Mouse (Mus musculus) neural tube, embryonic 12.5 days (tissue): ENCODE measurements around the gene Ppia. TPM values are rescaled to one million over a fixed set of nuclear protein-coding genes. Genes with fewer than 3 reads are reported as not detected.
"Not testable (repeated sequence)": the region's sequence is repeated elsewhere in the genome, so short reads cannot be mapped to it uniquely, and the experiment has no call there.

Source experiments
- ATAC-seq: fragments of 200-750 bp; cut with Nextera tagmentation; 2 replicates; pipeline ENCODE4 v1.8.0; 2017; ENCODE audit warnings: low read depth, mild to moderate bottlenecking, moderate TSS enrichment, moderate library complexity; ENCODE audit not compliant: low FRiP score
- H3K27ac ChIP-seq: fragments of 300-500 bp; sonication (generic); 2 replicates; pipeline ENCODE4 v1.5.1; 2016
- H3K27me3 ChIP-seq: fragments of 300-500 bp; sonication (generic); replicated peaks from 2 replicates; pipeline ENCODE4 v1.6.1; 2016; ENCODE audit warnings: mild to moderate bottlenecking
- H3K36me3 ChIP-seq: fragments of 300-500 bp; sonication (generic); 2 replicates; pipeline ENCODE4 v1.6.1; 2016; ENCODE audit warnings: mild to moderate bottlenecking
- H3K4me1 ChIP-seq: fragments of 300-500 bp; sonication (generic); 2 replicates; pipeline ENCODE4 v1.6.1; 2016
- H3K4me2 ChIP-seq: fragments of 300-500 bp; sonication (generic); replicated peaks from 2 replicates; pipeline ENCODE4 v1.6.1; 2016; ENCODE audit warnings: mild to moderate bottlenecking
- H3K4me3 ChIP-seq: fragments of 300-500 bp; sonication (generic); 2 replicates; pipeline ENCODE4 v1.5.1; 2016
- H3K9ac ChIP-seq: fragments of 300-500 bp; sonication (generic); 2 replicates; pipeline ENCODE4 v1.6.1; 2016; ENCODE audit warnings: mild to moderate bottlenecking
- H3K9me3 ChIP-seq: fragments of 300-500 bp; sonication (generic); 2 replicates; pipeline ENCODE4 v1.6.1; 2016; ENCODE audit warnings: mild to moderate bottlenecking
- WGBS: fragments of 180-500 bp; shearing (Covaris S2); methylation state at CpG from one replicate; pipeline ENCODE4 v1.1.7; 2016; 5-methylcytosine and 5-hydroxymethylcytosine counted together
- polyA plus RNA-seq: library from polyadenylated mRNA; unstranded; fragments of >200 nt; fragmentation: Nextera tagmentation; extraction: Ambion mirVana; gene quantifications from 2 replicates; pipeline ENCODE4 v1.2.1, GENCODE M21; 2016

Gene Ppia
- 4,309 and 4,532 TPM in 2 replicates for polyA plus RNA-seq

GRCm38 (mm10) chr11:6414751-6415550, at the start of gene Ppia:
TSS of gene Ppia (plus strand) at chr11:6415443.
- 8% methylated on average over 21 of the region's 21 CpGs for WGBS
- H3K36me3 ChIP-seq, result peaks cover 14% of the 10 kb centered on the region
- peak within 1 kb of the TSS; percentile 85 for H3K4me2 ChIP-seq
- ATAC-seq, result no peak; the same call in 1 of the 2 replicates
- peak within 1 kb of the TSS; percentile 94 for H3K4me3 ChIP-seq
- no peaks in the 10 kb centered on the region for H3K27me3 ChIP-seq
- H3K9me3 ChIP-seq, result no peaks in the 10 kb centered on the region
- peak within 1 kb of the TSS; percentile 96 for H3K9ac ChIP-seq
- peaks cover 20% of the 10 kb centered on the region for H3K4me1 ChIP-seq
- H3K27ac ChIP-seq, result peak within 1 kb of the TSS; percentile 90

- 0 out of 2 replicates have a peak, but pooled peaks have one; percentile 50 for ATAC-seq
- no peaks in the 10 kb centered on the region for H3K36me3 ChIP-seq
Measured at GRCm38 (mm10) chr11:6365885-6366284, 49.4 kb upstream of the Ppia start.

DNA sequence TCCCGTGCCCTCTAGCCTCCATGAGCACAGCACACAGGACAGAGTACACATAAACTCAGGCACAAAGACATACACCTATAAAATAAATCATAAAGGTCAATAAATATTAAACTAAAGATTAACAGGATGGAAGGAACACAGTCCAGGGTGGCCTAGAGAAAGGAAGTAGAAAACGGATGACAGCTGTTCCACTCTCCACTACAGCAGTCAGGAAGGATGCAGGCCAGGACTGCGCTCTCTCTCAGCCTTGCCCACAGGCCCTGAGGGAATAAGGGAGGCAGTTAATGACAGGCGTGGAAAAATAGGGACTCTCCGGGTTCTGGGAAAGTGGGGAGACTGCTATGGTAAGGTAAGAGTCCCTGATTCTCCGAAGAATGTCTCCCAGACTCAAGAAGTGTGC, 48.8 kb upstream of the Ppia start:
- Histone ChIP-seq H3K4me3 (no peak overlapping the region), H3K27me3 (no peaks in the 10 kb centered on the region), H3K4me2 (no peak overlapping the region), H3K4me1 (no peaks in the 10 kb centered on the region), H3K27ac (no peak overlapping the region), H3K36me3 (no peaks in the 10 kb centered on the region), H3K9ac (no peak overlapping the region), H3K9me3 (no peaks in the 10 kb centered on the region)
- peak; percentile 58; the same call in 1 of the 2 replicates for ATAC-seq
- 82% methylated on average over 6 of the region's 6 CpGs for WGBS

More at GRCm38 (mm10) chr11:6365885-6366284, 49.4 kb upstream of the Ppia start:
- Histone ChIP-seq H3K9ac (no peak overlapping the region), H3K9me3 (no peaks in the 10 kb centered on the region), H3K4me3 (no peak overlapping the region), H3K27ac (no peak overlapping the region), H3K27me3 (no peaks in the 10 kb centered on the region), H3K4me1 (no peaks in the 10 kb centered on the region), H3K4me2 (no peak overlapping the region)
- WGBS, result 26% methylated on average over 11 of the region's 11 CpGs

- Histone ChIP-seq H3K36me3 (no peaks in the 10 kb centered on the region), H3K4me1 (no peaks in the 10 kb centered on the region), H3K9ac (no peak overlapping the region), H3K9me3 (no peaks in the 10 kb centered on the region), H3K27ac (no peak overlapping the region), H3K27me3 (no peaks in the 10 kb centered on the region), H3K4me3 (no peak overlapping the region), H3K4me2 (no peak overlapping the region)
- 83% methylated on average over 4 of the region's 4 CpGs for WGBS
- ATAC-seq, result no peak
Measured at GRCm38 (mm10) chr11:6367156-6367555, 48.1 kb upstream of the Ppia start.

- not testable (repeated sequence) for H3K4me2 ChIP-seq, H3K36me3 ChIP-seq, H3K27ac ChIP-seq, H3K4me1 ChIP-seq, H3K27me3 ChIP-seq, H3K4me3 ChIP-seq, ATAC-seq, H3K9ac ChIP-seq, H3K9me3 ChIP-seq
- WGBS, result 77% methylated on average over 5 of the region's 5 CpGs
Measured at GRCm38 (mm10) chr11:6367986-6368385, 47.3 kb upstream of the Ppia start.

- ATAC-seq, result no peak
- H3K27ac ChIP-seq, result no peak overlapping the region
- H3K4me2 ChIP-seq, result no peak overlapping the region
- H3K9me3 ChIP-seq, result no peaks in the 10 kb centered on the region
- 87% methylated on average over 11 of the region's 11 CpGs for WGBS
- no peak overlapping the region for H3K9ac ChIP-seq
- no peaks in the 10 kb centered on the region for H3K4me1 ChIP-seq
- no peaks in the 10 kb centered on the region for H3K27me3 ChIP-seq
- no peak overlapping the region for H3K4me3 ChIP-seq
- no peaks in the 10 kb centered on the region for H3K36me3 ChIP-seq
Measured at GRCm38 (mm10) chr11:6371376-6372155, 43.7 kb upstream of the Ppia start.

DNA sequence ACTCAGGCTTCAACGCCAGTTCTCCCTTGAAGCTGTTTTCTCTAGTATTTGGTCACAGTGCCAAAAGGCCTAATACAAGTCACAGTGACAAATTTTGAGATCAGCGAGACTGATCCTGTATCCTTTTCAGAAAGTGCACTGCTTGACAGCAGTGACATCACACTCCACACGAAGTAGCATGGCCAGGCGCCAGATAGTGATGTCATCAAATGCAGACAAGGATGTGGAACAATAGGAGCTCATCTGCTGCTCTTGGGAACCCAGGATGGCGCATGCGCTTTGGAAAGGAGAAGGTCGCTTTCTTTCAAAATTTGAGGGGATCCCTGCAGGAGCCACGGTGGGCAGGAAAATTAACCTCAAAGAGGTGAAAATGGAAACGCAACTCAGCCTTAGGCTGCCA, 42.5 kb upstream of the Ppia start:
- Histone ChIP-seq H3K27ac (no peak overlapping the region), H3K9me3 (no peaks in the 10 kb centered on the region), H3K36me3 (no peaks in the 10 kb centered on the region), H3K4me1 (no peaks in the 10 kb centered on the region), H3K4me3 (no peak overlapping the region), H3K27me3 (no peaks in the 10 kb centered on the region), H3K9ac (no peak overlapping the region), H3K4me2 (no peak overlapping the region)
- 91% methylated on average over 9 of the region's 9 CpGs for WGBS
- ATAC-seq, result no peak

- H3K9ac ChIP-seq, result no peak overlapping the region
- no peak overlapping the region for H3K4me2 ChIP-seq
- H3K4me3 ChIP-seq, result no peak overlapping the region
- H3K36me3 ChIP-seq, result no peaks in the 10 kb centered on the region
- H3K27ac ChIP-seq, result no peak overlapping the region
- no peaks in the 10 kb centered on the region for H3K9me3 ChIP-seq
- WGBS, result 86% methylated on average over 6 of the region's 6 CpGs
- H3K4me1 ChIP-seq, result no peaks in the 10 kb centered on the region
- H3K27me3 ChIP-seq, result no peaks in the 10 kb centered on the region
- ATAC-seq, result no peak
Measured at GRCm38 (mm10) chr11:6380916-6381315, 34.3 kb upstream of the Ppia start.

DNA sequence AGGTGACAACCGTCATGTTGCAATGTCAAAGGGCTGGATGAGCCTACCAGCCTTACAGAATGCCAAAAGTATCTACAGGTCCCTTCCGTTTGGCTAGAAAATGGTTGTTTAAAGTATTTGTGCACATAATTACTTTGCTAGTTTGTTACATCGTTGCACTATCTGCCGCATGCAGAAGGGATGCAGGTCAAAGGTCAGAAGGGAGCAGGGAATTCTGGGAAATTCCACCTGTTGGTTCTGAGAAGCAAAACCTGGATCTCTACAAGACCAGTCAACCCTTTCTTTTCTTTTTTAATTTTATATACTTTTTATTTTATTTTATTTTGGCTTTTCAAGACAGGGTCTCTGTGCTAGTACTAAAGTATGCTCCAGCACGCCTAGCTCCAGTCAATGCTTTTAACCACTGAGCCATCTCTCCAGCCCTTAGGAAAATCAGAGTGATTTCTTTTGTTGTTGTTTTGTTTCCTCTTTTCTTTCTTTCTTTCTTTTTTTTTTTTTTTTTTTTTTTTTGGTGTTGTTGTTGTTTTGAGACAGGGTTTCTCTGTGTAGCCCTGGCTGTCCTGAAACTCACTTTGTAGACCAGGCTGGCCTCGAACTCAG, 27.0 kb upstream of the Ppia start:
- H3K9ac ChIP-seq, result no peak overlapping the region
- ATAC-seq, result no peak
- 89% methylated on average over 6 of the region's 6 CpGs for WGBS
- peaks cover 26% of the 10 kb centered on the region for H3K4me1 ChIP-seq
- peak overlapping the region; percentile 47; the same call in 1 of the 2 replicates for H3K4me2 ChIP-seq
- no peak overlapping the region for H3K4me3 ChIP-seq
- peak overlapping the region; percentile 91; the same call in 1 of the 2 replicates for H3K27ac ChIP-seq
- H3K27me3 ChIP-seq, result no peaks in the 10 kb centered on the region
- no peaks in the 10 kb centered on the region for H3K9me3 ChIP-seq
- peaks cover 14% of the 10 kb centered on the region; the same call in 1 of the 2 replicates for H3K36me3 ChIP-seq

DNA sequence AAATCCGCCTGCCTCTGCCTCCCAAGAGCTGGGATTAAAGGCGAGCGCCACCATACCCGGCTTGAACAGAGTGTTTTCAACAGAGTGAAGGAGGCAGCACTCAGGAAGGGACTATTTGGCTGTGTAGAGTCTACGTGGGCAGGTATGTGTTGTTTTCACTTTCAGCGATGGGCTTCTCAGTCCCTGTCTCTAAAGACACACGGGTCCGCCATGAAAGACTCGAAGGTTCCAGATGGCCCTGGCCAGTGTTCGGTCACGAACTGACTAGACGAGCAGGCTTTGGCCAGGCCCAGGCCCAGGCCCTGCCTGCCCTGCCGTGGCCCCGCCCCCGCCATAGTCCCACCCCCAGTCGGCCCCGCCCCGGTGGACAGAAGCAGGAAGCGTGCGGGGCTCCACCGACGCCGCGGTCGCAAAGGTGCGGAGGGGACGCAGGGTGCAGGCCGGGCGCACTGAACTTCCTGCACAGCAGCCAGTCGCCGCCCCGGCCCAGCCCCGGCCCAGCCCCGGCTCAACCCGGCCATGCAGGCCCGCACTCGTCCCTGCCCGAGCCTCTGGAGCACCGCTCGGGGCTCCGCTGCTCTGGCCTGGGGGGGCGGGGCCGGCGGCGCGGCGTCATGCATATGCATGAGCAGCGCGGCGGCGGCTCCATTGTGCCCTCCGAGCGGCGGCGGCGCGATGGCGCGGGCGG, 26.4 kb upstream of the Ppia start, which contains the start of gene Zmiz2:
Zmiz2 (plus strand) TSS at position 349 of the 688 bp plus-strand sequence.
- Histone ChIP-seq H3K9ac (peak within 1 kb of the TSS; percentile 97), H3K36me3 (peaks cover 15% of the 10 kb centered on the region; the same call in 1 of the 2 replicates), H3K4me1 (peaks cover 28% of the 10 kb centered on the region), H3K27ac (peak within 1 kb of the TSS; percentile 91), H3K9me3 (no peaks in the 10 kb centered on the region), H3K4me2 (peak within 1 kb of the TSS; percentile 84), H3K27me3 (no peaks in the 10 kb centered on the region), H3K4me3 (peak within 1 kb of the TSS; percentile 94)
- peak; percentile 98 for ATAC-seq
- 7% methylated on average over 58 of the region's 60 CpGs for WGBS

DNA sequence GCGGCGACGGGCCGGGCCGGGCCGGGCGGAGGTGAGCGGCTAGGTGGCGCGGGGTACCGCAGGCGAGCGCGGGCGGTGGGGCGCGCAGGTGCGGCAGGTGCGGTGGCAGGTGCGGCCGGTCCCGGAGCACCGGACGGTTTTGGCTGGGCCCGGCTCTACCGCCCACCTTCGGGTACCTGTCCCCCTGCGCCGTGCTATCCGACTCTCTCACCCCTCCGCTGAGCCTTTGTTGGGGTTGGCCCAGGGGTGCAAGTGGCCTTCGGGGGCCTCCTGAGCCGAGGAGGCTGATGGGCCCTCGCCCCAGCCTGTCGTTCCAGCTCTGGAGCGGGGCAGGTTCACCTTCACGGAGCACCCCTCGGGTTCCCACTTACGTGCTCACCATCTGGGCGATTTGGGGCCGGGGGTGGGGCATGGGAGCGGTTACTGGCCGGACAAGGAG, 25.7 kb upstream of the Ppia start:
- Histone ChIP-seq H3K9ac (peak overlapping the region; percentile 97), H3K36me3 (peaks cover 21% of the 10 kb centered on the region; the same call in 1 of the 2 replicates), H3K4me2 (peak overlapping the region; percentile 84), H3K4me3 (peak overlapping the region; percentile 94), H3K4me1 (peaks cover 33% of the 10 kb centered on the region), H3K9me3 (no peaks in the 10 kb centered on the region), H3K27ac (peak overlapping the region; percentile 37; the same call in 1 of the 2 replicates), H3K27me3 (no peaks in the 10 kb centered on the region)
- WGBS, result under 1% methylated on average over 34 of the region's 43 CpGs
- ATAC-seq, result peak; percentile 42
